Mouse (Mus musculus) embryonic facial prominence, embryonic 14.5 days (tissue): ENCODE results near the gene Vangl1. TPM values are rescaled to one million over a fixed set of nuclear protein-coding genes. Genes with fewer than 3 reads are reported as not detected.

Experiments used
- ATAC-seq: fragments of 200-750 bp; cut with Nextera tagmentation; 2 replicates; pipeline ENCODE4 v1.8.0; 2017; ENCODE audit warnings: low read depth, moderate number of reproducible peaks, moderate TSS enrichment
- DNase-seq: peaks from one replicate; pipeline ENCODE4 v3.0.0-alpha.2; 2015; ENCODE audit warnings: low spot score
- H3K27ac ChIP-seq: fragments of 300-500 bp; sonication (generic); replicated peaks from 2 replicates; pipeline ENCODE4 v1.5.1; 2014; ENCODE audit warnings: low read depth, mild to moderate bottlenecking, low read length, moderate library complexity
- H3K27me3 ChIP-seq: fragments of 300-500 bp; sonication (generic); replicated peaks from 2 replicates; pipeline ENCODE4 v1.6.1; 2014; ENCODE audit warnings: low read length; ENCODE audit not compliant: control insufficient read depth, insufficient read depth
- H3K36me3 ChIP-seq: fragments of 300-500 bp; sonication (generic); 2 replicates; pipeline ENCODE4 v1.6.1; 2014; ENCODE audit warnings: low read length, mixed read lengths; ENCODE audit not compliant: control insufficient read depth, insufficient read depth
- H3K4me1 ChIP-seq: fragments of 300-500 bp; sonication (generic); 2 replicates; pipeline ENCODE4 v1.6.1; 2014; ENCODE audit warnings: antibody characterized with exemption, low read length; ENCODE audit not compliant: control insufficient read depth, insufficient read depth
- H3K4me2 ChIP-seq: fragments of 300-500 bp; sonication (generic); 2 replicates; pipeline ENCODE4 v1.6.1; 2014; ENCODE audit warnings: low read depth, mild to moderate bottlenecking, low read length, moderate library complexity, mixed read lengths
- H3K4me3 ChIP-seq: fragments of 300-500 bp; sonication (generic); 2 replicates; pipeline ENCODE4 v1.5.1; 2014; ENCODE audit warnings: low read depth, mild to moderate bottlenecking, low read length
- H3K9ac ChIP-seq: fragments of 300-500 bp; sonication (generic); 2 replicates; pipeline ENCODE4 v1.6.1; 2014; ENCODE audit warnings: low read depth, mild to moderate bottlenecking, low read length, moderate library complexity, mixed read lengths
- H3K9me3 ChIP-seq: fragments of 300-500 bp; sonication (generic); 2 replicates; pipeline ENCODE4 v1.6.1; 2016; ENCODE audit warnings: low read length; ENCODE audit not compliant: control insufficient read depth
- WGBS: fragments of 180-500 bp; shearing (Covaris S2); extraction: QIAGEN DNeasy Blood & Tissue Kit; methylation state at CpG from one replicate; pipeline ENCODE4 v1.1.7; 2014; 5-methylcytosine and 5-hydroxymethylcytosine counted together
- polyA plus RNA-seq: library from polyadenylated mRNA; unstranded; fragments of >200 nt; fragmentation: Nextera tagmentation; extraction: Ambion mirVana; gene quantifications from 2 replicates; pipeline ENCODE4 v1.2.1, GENCODE M21; 2014

Vangl1 gene
- polyA plus RNA-seq, 1 experiment from 2014 or later = 20.8 TPM

DNA sequence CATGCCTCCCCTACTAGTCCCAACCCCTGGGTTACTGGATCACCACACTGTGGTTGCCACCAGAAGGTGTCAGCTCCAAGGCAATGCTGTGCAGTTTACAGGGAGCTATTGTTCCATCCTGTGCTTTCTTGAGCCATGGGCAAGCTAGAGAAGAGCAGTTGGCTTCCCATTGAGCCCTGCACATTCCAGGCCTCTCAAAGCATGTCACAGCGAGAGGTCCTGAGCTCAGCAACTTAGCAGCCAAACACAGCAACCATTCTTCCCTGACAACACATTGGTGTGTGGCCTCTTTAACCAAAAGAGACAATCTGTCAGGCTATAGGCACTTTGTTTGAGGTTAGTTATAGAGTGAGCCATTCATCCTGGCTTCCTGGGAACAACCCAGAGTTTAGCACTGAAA, 78.9 kb downstream of the Vangl1 start:
- no peak for DNase-seq
- H3K27me3 ChIP-seq = no peaks in the 10 kb centered on the region
- WGBS = 65% methylated on average over 1 of the region's 1 CpGs
- H3K9ac ChIP-seq = no peak overlapping the region
- no peak overlapping the region for H3K4me2 ChIP-seq
- no peak overlapping the region for H3K4me3 ChIP-seq
- no peaks in the 10 kb centered on the region for H3K4me1 ChIP-seq
- no peaks in the 10 kb centered on the region for H3K9me3 ChIP-seq
- H3K27ac ChIP-seq = no peak overlapping the region
- H3K36me3 ChIP-seq = no peaks in the 10 kb centered on the region
- ATAC-seq = no peak

DNA sequence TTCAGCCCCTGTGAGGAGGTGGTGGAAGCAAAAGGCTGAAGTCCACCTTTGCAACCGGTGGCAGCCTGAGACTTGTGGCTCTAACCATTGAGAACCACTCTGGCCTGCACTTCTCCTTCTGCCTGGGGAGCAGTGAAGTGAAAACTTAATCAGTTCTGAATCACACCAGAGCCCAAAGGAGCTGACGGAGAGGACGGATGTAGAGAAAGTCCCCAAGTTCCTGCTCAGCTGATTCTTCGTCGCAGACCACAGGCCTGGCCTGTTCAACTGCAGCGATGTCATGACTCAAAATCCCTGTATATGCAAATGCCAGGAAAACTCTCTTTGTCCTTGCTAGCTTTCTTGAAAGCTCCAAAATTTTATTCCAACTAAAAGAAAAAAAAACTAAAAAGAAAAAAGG, 80.8 kb downstream of the Vangl1 start:
- Histone ChIP-seq H3K4me2 (no peak overlapping the region), H3K27ac (no peak overlapping the region), H3K36me3 (no peaks in the 10 kb centered on the region), H3K4me1 (no peaks in the 10 kb centered on the region), H3K9me3 (no peaks in the 10 kb centered on the region), H3K4me3 (no peak overlapping the region), H3K9ac (no peak overlapping the region), H3K27me3 (no peaks in the 10 kb centered on the region)
- ATAC-seq = no peak
- WGBS = 83% methylated on average over 6 of the region's 6 CpGs
- DNase-seq = no peak

DNA sequence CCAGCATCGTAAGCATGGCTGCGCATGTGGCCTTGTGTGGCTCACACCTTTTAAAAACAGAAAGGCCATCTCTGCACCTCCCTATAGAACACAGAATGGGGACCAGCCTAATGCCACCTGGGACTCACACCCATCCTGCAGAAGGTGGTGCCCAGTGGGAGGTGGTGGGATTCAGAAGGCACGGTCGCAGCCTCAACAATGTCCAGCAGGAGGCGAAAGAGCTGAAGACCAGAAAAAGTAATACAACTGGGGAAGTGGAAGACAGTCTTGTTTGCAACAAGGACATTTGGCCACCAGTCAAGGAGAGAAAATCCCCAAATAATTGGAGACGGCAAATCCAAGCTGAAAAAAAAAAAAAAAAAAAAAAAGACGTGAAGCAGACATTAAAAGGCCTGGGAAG, 82.4 kb downstream of the Vangl1 start:
- H3K27ac ChIP-seq = no peak overlapping the region
- no peak overlapping the region for H3K9ac ChIP-seq
- 80% methylated on average over 6 of the region's 7 CpGs for WGBS
- H3K4me3 ChIP-seq = no peak overlapping the region
- DNase-seq (no peak), ATAC-seq (no peak)
- H3K4me2 ChIP-seq = no peak overlapping the region
- no peaks in the 10 kb centered on the region for H3K9me3 ChIP-seq
- no peaks in the 10 kb centered on the region for H3K27me3 ChIP-seq
- H3K4me1 ChIP-seq = no peaks in the 10 kb centered on the region
- H3K36me3 ChIP-seq = no peaks in the 10 kb centered on the region

DNA sequence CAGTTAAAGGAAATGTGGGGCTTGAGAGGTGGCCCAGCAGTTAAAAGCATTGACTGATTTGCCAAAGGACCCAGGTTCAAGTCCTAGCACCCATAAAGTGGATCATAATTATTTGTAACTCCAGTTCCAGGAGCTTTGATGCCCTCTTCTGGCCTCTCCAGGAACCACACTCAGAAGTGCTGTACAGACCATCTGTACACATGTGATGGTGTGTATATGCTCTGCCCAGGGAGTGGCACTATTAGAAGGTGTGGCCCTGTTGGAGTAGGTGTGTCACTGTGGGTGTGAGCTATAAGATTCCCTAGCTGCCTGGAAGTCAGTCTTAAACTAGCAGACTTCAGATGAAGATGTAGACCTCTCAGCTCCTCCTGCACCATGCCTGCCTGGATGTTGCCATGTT, 83.5 kb downstream of the Vangl1 start:
- no peak overlapping the region for H3K9ac ChIP-seq
- no peak overlapping the region for H3K27ac ChIP-seq
- H3K36me3 ChIP-seq = no peaks in the 10 kb centered on the region
- H3K4me1 ChIP-seq = no peaks in the 10 kb centered on the region
- no peak for ATAC-seq
- H3K27me3 ChIP-seq = no peaks in the 10 kb centered on the region
- no peaks in the 10 kb centered on the region for H3K9me3 ChIP-seq
- no peak for DNase-seq
- H3K4me3 ChIP-seq = no peak overlapping the region
- no peak overlapping the region for H3K4me2 ChIP-seq

DNA sequence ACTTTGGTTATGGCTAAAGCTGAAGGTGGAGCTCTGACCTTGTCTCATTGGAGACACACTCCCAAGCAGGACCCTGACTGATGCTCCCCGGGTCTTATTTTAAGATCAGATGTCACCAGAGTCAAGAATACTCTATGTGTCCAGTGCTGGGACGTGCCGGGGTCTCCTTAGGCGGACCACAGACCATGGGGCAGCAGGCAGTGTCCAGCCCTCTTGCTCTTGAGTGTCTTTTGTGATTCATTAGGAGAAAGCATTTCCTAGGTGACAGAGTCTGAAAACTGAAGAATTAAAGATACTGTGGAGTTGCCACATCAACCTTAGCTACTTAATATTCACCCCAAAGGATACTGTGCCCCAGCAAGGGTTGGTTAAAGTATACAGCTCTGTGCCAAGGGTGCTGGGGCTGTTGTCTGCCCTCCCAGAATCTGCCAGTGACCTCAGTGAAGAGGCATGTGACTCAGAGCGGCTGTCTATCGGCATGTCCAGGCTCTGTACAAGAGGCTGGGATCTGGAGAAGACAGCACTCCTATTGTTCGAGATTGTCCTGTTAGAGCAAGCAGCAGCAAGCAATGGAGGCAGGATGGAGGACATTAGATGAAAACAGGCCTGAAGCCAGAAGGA, 92.4 kb downstream of the Vangl1 start:
- Histone ChIP-seq H3K4me2 (no peak overlapping the region), H3K4me1 (no peaks in the 10 kb centered on the region), H3K9ac (no peak overlapping the region), H3K36me3 (no peaks in the 10 kb centered on the region), H3K4me3 (no peak overlapping the region), H3K9me3 (no peaks in the 10 kb centered on the region), H3K27ac (no peak overlapping the region), H3K27me3 (no peaks in the 10 kb centered on the region)
- ATAC-seq (no peak), DNase-seq (no peak)
- WGBS = 69% methylated on average over 7 of the region's 7 CpGs

DNA sequence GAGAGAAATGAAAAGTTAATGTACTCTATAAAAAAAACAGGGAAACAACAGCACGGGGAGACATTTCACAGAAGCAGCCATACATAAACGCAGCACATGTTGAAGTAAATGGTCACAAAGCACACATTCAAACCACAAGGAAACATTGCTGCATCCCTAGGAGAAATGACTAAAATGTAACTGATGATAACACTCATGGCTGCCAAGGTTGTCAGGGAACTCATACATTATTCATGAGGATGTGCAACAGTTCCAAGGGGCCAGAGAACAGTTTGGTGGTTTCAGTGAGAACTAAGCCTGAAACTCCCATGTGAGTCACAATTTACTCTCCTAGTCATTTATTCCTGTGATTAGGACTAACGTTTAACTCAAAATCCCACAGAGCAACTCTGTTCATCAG, 96.3 kb downstream of the Vangl1 start:
- peak; percentile 22 for DNase-seq
- Histone ChIP-seq H3K36me3 (no peaks in the 10 kb centered on the region), H3K9me3 (no peaks in the 10 kb centered on the region), H3K4me2 (no peak overlapping the region), H3K4me1 (no peaks in the 10 kb centered on the region), H3K9ac (no peak overlapping the region), H3K27me3 (no peaks in the 10 kb centered on the region), H3K27ac (no peak overlapping the region), H3K4me3 (no peak overlapping the region)
- ATAC-seq = no peak
- WGBS = 65% methylated on average over 3 of the region's 3 CpGs

DNA sequence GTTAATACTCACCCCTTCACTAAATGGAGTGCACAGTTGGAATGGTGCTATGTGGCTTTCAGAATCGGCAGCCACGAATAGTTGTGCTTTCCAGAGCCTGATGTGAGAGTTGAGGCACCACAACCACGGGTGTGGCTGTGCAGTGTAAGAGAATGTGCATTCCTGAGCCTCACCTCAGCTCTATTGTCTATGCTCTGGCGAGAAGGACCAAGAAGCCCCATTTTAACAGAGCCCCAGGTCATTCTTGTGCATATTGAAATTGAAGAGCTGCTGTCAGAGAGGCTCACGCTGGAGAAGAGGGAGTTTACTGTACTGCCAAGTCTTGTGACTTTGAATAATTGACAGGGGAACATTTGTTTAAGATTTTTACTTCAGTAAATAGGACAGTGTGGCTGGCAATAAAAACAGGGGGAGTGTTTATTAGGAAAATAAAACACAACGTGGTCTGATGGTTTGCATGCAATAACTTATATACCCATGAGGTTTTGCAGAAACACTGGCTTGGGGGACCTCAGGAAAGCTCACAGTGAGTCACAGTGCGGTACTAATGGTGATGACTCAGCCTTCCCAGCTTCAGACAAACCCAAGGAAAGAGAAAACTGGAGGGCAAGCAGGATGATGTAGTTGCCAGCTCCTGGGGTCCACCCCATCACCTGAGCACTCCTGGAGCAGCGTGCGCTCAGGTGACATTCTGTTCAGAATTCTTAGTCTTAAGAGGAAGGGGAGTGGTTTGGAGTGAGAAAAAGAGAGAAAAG, 100.5 kb downstream of the Vangl1 start:
- peak; percentile 19 for DNase-seq
- H3K9me3 ChIP-seq = no peaks in the 10 kb centered on the region
- no peak overlapping the region for H3K4me3 ChIP-seq
- ATAC-seq = no peak
- no peaks in the 10 kb centered on the region for H3K27me3 ChIP-seq
- no peak overlapping the region for H3K4me2 ChIP-seq
- H3K4me1 ChIP-seq = no peaks in the 10 kb centered on the region
- no peak overlapping the region for H3K9ac ChIP-seq
- 66% methylated on average over 9 of the region's 9 CpGs for WGBS
- H3K36me3 ChIP-seq = no peaks in the 10 kb centered on the region
- no peak overlapping the region for H3K27ac ChIP-seq
